Mouse (Mus musculus) neural tube, embryonic 14.5 days (tissue): ENCODE data around the gene Fndc3a. TPM values are rescaled to one million over a fixed set of nuclear protein-coding genes. Genes with fewer than 3 reads are reported as not detected.

Source experiments
- ATAC-seq: fragments of 200-750 bp; cut with Nextera tagmentation; 2 replicates; pipeline ENCODE4 v1.8.0; 2017; ENCODE audit warnings: low read depth, mild to moderate bottlenecking, moderate TSS enrichment, moderate library complexity
- H3K27ac ChIP-seq: fragments of 300-500 bp; sonication (generic); 2 replicates; pipeline ENCODE4 v1.5.1; 2014; ENCODE audit warnings: low read depth, mild to moderate bottlenecking, control low read depth, low read length, moderate library complexity, mixed read lengths
- H3K27me3 ChIP-seq: fragments of 300-500 bp; sonication (generic); 2 replicates; pipeline ENCODE4 v1.6.1; 2014; ENCODE audit warnings: low read length; ENCODE audit not compliant: control insufficient read depth, insufficient read depth
- H3K36me3 ChIP-seq: fragments of 300-500 bp; sonication (generic); 2 replicates; pipeline ENCODE4 v1.6.1; 2014; ENCODE audit warnings: low read length, mixed read lengths; ENCODE audit not compliant: control insufficient read depth, insufficient read depth
- H3K4me1 ChIP-seq: fragments of 300-500 bp; sonication (generic); 2 replicates; pipeline ENCODE4 v1.6.1; 2014; ENCODE audit warnings: low read length; ENCODE audit not compliant: control insufficient read depth, insufficient read depth
- H3K4me2 ChIP-seq: fragments of 300-500 bp; sonication (generic); 2 replicates; pipeline ENCODE4 v1.6.1; 2014; ENCODE audit warnings: mild to moderate bottlenecking, low read depth, low read length, control low read depth
- H3K4me3 ChIP-seq: fragments of 300-500 bp; sonication (generic); 2 replicates; pipeline ENCODE4 v1.5.1; 2014; ENCODE audit warnings: low read depth, low read length, control low read depth, mixed read lengths
- H3K9ac ChIP-seq: fragments of 300-500 bp; sonication (generic); replicated peaks from 2 replicates; pipeline ENCODE4 v1.6.1; 2014; ENCODE audit warnings: low read depth, mild to moderate bottlenecking, control low read depth, low read length, mixed read lengths
- H3K9me3 ChIP-seq: fragments of 300-500 bp; sonication (generic); 2 replicates; pipeline ENCODE4 v1.6.1; 2016; ENCODE audit warnings: low read length; ENCODE audit not compliant: control insufficient read depth
- WGBS: fragments of 180-500 bp; shearing (Covaris S2); extraction: QIAGEN DNeasy Blood & Tissue Kit; methylation state at CpG from one replicate; pipeline ENCODE4 v1.1.7; 2014; 5-methylcytosine and 5-hydroxymethylcytosine counted together
- polyA plus RNA-seq: library from polyadenylated mRNA; unstranded; fragments of >200 nt; fragmentation: Nextera tagmentation; extraction: Ambion mirVana; gene quantifications from 2 replicates; pipeline ENCODE4 v1.2.1, GENCODE M21; 2014

The Fndc3a gene
- polyA plus RNA-seq, 1 experiment from 2014 or later, result 63.3 TPM

- Histone ChIP-seq H3K9ac (no peak overlapping the region), H3K9me3 (no peaks in the 10 kb centered on the region), H3K27ac (no peak overlapping the region), H3K4me1 (no peaks in the 10 kb centered on the region), H3K36me3 (no peaks in the 10 kb centered on the region), H3K4me2 (no peak overlapping the region), H3K4me3 (no peak overlapping the region), H3K27me3 (no peaks in the 10 kb centered on the region)
- ATAC-seq, result no peak
Measured at GRCm38 (mm10) chr14:72625411-72625810, 84.4 kb downstream of the Fndc3a start.

DNA sequence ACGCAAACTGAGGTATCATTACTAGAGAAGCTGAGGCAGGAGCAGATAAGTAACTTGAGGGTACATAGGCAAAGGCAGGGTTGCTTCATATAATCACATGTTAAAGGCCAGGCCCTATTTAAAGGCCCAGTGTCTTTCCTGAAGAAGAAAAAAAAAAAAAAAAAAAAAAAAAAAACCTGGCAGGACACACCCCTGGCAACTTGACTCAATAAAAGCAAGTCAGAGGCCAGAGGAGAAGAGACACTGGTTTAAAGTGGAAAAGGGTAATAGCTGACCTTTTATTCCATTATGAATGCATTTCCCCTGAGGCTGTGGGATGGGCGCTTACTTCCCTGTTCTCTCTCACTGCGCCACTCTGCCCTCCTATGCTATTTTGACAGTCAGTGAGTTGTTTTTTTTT lies 105.7 kb downstream of the Fndc3a start:
- no peak for ATAC-seq
- H3K9me3 ChIP-seq, result no peaks in the 10 kb centered on the region
- no peak overlapping the region for H3K4me3 ChIP-seq
- H3K4me1 ChIP-seq, result peaks cover 16% of the 10 kb centered on the region
- H3K4me2 ChIP-seq, result no peak overlapping the region
- H3K9ac ChIP-seq, result no peak overlapping the region
- no peaks in the 10 kb centered on the region for H3K36me3 ChIP-seq
- no peak overlapping the region for H3K27ac ChIP-seq
- no peaks in the 10 kb centered on the region for H3K27me3 ChIP-seq
- WGBS, result 84% methylated on average over 3 of the region's 3 CpGs

- H3K9me3 ChIP-seq, result no peaks in the 10 kb centered on the region
- no peaks in the 10 kb centered on the region for H3K36me3 ChIP-seq
- peak overlapping the region; percentile 66 for H3K27ac ChIP-seq
- WGBS, result 2% methylated on average over 8 of the region's 8 CpGs
- peak overlapping the region; percentile 45 for H3K9ac ChIP-seq
- peak overlapping the region; percentile 58 for H3K4me3 ChIP-seq
- H3K4me2 ChIP-seq, result peak overlapping the region; percentile 78
- peaks cover 16% of the 10 kb centered on the region for H3K4me1 ChIP-seq
- ATAC-seq, result no peak
- H3K27me3 ChIP-seq, result no peaks in the 10 kb centered on the region
Measured at GRCm38 (mm10) chr14:72603194-72603521, 106.6 kb downstream of the Fndc3a start.

DNA sequence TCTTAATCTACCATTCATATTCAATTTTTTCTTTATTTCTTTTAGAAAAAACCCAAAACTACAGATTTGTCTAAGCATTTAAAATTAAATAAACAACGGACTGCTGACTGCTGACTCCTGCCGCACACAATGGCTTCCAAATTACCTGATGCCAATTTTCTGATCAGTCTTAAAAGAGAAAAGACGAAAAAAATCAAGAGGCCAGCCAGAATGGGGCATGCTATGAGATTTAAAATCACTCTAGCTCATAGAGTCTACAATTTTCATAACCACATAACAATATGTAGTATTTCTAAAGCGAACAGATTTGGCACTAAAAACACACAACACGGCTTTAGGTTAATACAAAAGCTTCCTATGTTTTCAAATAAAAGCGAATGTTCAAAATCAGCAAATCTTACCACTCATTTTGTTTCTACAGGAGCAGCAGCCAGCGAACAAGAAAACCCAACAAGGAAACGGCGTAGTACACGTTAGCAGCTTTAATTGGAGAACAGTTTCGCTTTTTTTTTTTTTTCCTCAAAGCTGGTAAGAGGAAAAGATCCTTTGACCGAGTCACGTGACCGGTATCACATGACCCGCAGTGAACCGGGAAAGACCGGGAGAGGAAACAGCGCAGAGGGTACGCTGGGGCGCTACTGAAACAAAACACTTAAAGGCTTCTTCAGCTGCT lies 107.1 kb downstream of the Fndc3a start:
- Histone ChIP-seq H3K9ac (peak overlapping the region; percentile 45), H3K36me3 (no peaks in the 10 kb centered on the region), H3K4me3 (peak overlapping the region; percentile 58), H3K27ac (peak overlapping the region; percentile 66), H3K4me1 (peaks cover 16% of the 10 kb centered on the region), H3K9me3 (no peaks in the 10 kb centered on the region), H3K27me3 (no peaks in the 10 kb centered on the region), H3K4me2 (peak overlapping the region; percentile 78)
- ATAC-seq, result peak; percentile 97
- WGBS, result 2% methylated on average over 20 of the region's 20 CpGs

- no peaks in the 10 kb centered on the region for H3K36me3 ChIP-seq
- no peaks in the 10 kb centered on the region for H3K9me3 ChIP-seq
- H3K4me2 ChIP-seq, result peak overlapping the region; percentile 78
- peak; percentile 38; the same call in 1 of the 2 replicates for ATAC-seq
- H3K4me1 ChIP-seq, result peaks cover 16% of the 10 kb centered on the region
- H3K9ac ChIP-seq, result peak overlapping the region; percentile 39; the same call in 1 of the 2 replicates
- 54% methylated on average over 5 of the region's 5 CpGs for WGBS
- no peaks in the 10 kb centered on the region for H3K27me3 ChIP-seq
- no peak overlapping the region for H3K27ac ChIP-seq
- H3K4me3 ChIP-seq, result peak overlapping the region; percentile 58
Measured at GRCm38 (mm10) chr14:72601381-72602305, 108.2 kb downstream of the Fndc3a start.

DNA sequence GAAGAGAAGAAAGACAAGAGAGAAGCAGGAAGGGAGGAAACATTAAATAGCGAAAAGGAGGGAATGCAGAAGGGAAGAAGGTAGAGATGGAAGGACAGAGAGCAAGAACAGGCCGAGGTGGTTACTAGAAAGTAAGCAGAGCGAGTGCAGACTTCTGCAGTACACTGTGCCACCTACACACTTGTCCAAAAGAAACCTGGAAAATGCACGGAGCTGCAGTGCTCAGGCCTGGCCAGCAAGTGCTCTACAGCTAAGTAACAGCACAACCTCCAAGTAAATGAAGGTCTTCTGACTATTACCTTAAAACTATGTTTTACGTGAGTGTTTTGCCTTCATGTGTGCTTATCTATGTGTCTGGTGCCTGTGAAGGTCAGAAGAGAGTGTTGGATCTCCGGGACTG lies 109.4 kb downstream of the Fndc3a start:
- no peaks in the 10 kb centered on the region for H3K36me3 ChIP-seq
- H3K4me2 ChIP-seq, result no peak overlapping the region
- no peak overlapping the region for H3K4me3 ChIP-seq

GRCm38 (mm10) chr14:72598976-72599740 lies 110.6 kb downstream of the Fndc3a start:
- no peaks in the 10 kb centered on the region for H3K9me3 ChIP-seq
- H3K4me1 ChIP-seq, result peaks cover 16% of the 10 kb centered on the region
- H3K4me2 ChIP-seq, result no peak overlapping the region
- H3K36me3 ChIP-seq, result no peaks in the 10 kb centered on the region
- H3K27ac ChIP-seq, result no peak overlapping the region
- no peaks in the 10 kb centered on the region for H3K27me3 ChIP-seq
- 97% methylated on average over 7 of the region's 7 CpGs for WGBS
- H3K4me3 ChIP-seq, result no peak overlapping the region
- H3K9ac ChIP-seq, result no peak overlapping the region
- no peak for ATAC-seq

More for the DNA sequence above, 109.4 kb downstream of the Fndc3a start:
- no peak overlapping the region for H3K9ac ChIP-seq
- H3K9me3 ChIP-seq, result no peaks in the 10 kb centered on the region
- no peaks in the 10 kb centered on the region for H3K27me3 ChIP-seq
- H3K27ac ChIP-seq, result no peak overlapping the region
- H3K4me1 ChIP-seq, result peaks cover 16% of the 10 kb centered on the region
- ATAC-seq, result no peak
- 93% methylated on average over 6 of the region's 6 CpGs for WGBS

- no peak overlapping the region for H3K4me3 ChIP-seq
- H3K27me3 ChIP-seq, result no peaks in the 10 kb centered on the region
- WGBS, result over 99% methylated on average over 7 of the region's 7 CpGs
- no peaks in the 10 kb centered on the region for H3K9me3 ChIP-seq
- no peak overlapping the region for H3K9ac ChIP-seq
- H3K27ac ChIP-seq, result no peak overlapping the region
- no peak overlapping the region for H3K4me2 ChIP-seq
- ATAC-seq, result no peak
- no peaks in the 10 kb centered on the region for H3K4me1 ChIP-seq
- peaks cover 4% of the 10 kb centered on the region; the same call in 1 of the 2 replicates for H3K36me3 ChIP-seq
Measured at GRCm38 (mm10) chr14:72594191-72594590, 115.6 kb downstream of the Fndc3a start.
